Mouse (Mus musculus): ENCODE results near the gene Dcdc2b. TPM values are rescaled to one million over a fixed set of nuclear protein-coding genes. Genes with fewer than 3 reads are reported as not detected.
A peak's percentile ranks its signal among the peaks of the same experiment; 100 is the strongest.

Dcdc2b gene
- polyA plus RNA-seq, 1 experiment from 2014 or later: 0.31 TPM

DNA sequence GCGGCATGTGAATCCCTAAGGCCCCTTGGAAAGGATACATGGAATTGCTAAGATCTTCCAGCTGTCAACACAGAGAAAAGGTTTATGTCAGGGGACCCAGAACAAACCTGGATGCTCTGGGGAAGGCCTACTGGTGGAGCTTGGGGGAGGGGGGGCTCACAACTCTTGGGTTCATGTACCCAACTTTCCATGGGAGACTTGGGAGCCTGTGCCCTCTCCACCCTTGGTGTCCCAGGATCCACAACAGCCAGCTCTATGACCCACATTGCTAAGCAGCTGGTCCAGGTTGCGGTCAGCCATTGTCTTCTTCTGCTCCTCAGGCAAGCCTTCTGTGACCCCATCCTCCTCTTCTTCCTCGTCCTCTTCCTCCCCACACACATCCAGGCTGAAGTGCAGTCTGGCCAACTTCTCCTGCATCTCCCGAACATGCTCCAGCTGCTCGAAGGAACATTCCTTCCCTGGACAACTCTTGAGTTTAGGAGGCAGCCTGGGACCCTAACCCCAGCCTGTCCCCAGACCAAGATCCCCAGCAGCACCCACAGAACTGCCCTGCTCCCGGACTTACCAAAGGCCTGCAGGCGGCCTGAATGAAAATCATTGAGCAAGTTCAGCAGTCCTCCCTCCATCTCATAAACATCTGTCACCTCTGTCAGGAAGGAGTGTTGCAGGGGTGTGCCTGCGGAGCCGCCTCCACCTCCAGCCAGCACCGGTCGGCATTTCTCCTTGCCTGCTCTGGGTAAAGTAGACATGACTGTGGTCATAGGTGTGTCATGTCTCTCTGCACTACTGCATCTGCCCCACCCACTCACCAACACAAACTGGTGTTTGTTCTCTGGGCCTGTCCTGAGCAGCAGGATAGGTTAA is 6.6 kb upstream of the Dcdc2b start:
- H3K9me3 ChIP-seq (replicated peaks): no peaks in the 10 kb centered on the region
- H3K4me3 ChIP-seq (replicated peaks): no peak overlapping the region
- H3K27me3 ChIP-seq: no peaks in the 10 kb centered on the region
- peaks cover 61% of the 10 kb centered on the region for H3K4me1 ChIP-seq (replicated peaks)
- WGBS (ENCODE audit: insufficient replicate concordance): 76% methylated on average over 11 of the region's 11 CpGs
- no peak overlapping the region for H3K9ac ChIP-seq
- no peak for ATAC-seq (ENCODE audit: low read depth)
- H3K4me2 ChIP-seq: no peak overlapping the region
- H3K27ac ChIP-seq: peak overlapping the region; percentile 32; the same call in 1 of the 2 replicates
- no peak for DNase-seq
- H3K36me3 ChIP-seq: peaks cover 16% of the 10 kb centered on the region

DNA sequence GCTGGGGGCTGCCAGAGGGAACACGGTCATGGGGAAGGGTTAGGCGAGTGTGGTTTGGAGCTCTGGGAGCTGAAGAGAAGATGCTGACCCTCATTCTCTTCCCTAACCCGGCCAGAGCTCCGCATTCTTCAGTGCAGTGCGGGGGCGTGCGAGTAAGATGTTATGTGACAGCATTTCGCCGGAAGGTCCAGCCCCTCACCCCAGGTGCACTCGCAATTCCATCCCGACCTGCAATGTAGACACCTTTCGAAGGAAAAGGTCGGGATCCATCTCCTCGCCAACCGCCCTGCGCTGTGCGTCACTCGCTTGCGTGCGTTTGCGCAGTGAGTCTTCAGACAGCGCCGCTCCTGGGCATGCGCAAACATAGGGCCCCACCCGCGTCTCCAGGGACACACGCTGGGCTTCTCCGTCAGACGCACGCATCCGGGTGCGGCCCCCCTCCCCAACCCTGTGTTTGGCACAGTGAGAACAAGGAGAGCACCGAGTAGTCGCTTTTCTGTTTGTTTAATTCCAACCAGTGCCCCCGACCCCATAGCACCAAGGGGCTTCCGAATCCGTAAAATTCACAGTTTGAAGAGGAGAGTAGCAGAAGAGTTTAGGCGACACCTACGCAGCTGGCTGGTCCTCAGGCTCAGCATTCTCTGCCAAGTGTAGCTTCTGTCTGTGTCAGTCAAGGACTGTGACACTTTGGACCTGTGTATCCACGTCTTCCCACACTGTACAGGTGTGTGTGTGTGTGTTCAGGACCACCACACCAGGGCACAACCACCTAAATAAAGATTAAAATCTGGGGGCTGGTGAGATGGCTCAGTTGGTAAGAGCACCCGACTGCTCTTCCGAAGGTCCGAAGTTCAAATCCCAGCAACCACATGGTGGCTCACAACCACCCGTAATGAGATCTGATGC is 5.0 kb upstream of the Dcdc2b start, which contains the start of gene Iqcc:
Gene Iqcc (minus strand): TSS at position 314 of the 906 bp plus-strand sequence.
- Histone ChIP-seq H3K27me3 (no peaks in the 10 kb centered on the region), H3K27ac (peak within 1 kb of the TSS; percentile 81), H3K9ac (peak within 1 kb of the TSS; percentile 89), H3K36me3 (peaks cover 16% of the 10 kb centered on the region), H3K9me3 (replicated peaks) (no peaks in the 10 kb centered on the region), H3K4me1 (replicated peaks) (peaks cover 46% of the 10 kb centered on the region), H3K4me3 (replicated peaks) (peak within 1 kb of the TSS; percentile 71), H3K4me2 (peak within 1 kb of the TSS; percentile 89)
- ATAC-seq (ENCODE audit: low read depth) (peak; percentile 90), DNase-seq (peak; percentile 90)
- 3% methylated on average over 44 of the region's 44 CpGs for WGBS (ENCODE audit: insufficient replicate concordance)

DNA sequence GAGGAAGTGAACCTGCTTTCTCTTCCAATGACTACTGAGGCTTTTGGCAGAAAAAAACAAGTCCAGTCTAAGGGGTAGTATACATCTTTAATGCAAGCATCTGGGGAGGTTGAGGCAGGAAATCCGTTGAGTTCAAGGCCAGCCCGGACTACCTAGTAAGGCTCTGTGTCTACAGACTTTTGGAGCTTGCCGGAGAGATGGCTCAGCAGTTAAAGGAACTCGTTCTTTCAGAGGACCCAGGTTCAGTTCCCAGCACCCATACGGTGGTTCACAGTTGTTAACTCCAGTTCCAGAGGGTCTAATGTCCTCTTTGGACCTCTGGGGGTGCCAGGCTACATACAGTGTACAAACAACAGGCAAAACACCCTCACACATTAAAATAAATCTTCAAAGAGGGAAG is 4.0 kb upstream of the Dcdc2b start:
- no peak for ATAC-seq (ENCODE audit: low read depth)
- 87% methylated on average over 5 of the region's 5 CpGs for whole genome bisulfite sequencing (ENCODE audit: insufficient replicate concordance)
- H3K4me3 ChIP-seq (replicated peaks): peak overlapping the region; percentile 71

DNA sequence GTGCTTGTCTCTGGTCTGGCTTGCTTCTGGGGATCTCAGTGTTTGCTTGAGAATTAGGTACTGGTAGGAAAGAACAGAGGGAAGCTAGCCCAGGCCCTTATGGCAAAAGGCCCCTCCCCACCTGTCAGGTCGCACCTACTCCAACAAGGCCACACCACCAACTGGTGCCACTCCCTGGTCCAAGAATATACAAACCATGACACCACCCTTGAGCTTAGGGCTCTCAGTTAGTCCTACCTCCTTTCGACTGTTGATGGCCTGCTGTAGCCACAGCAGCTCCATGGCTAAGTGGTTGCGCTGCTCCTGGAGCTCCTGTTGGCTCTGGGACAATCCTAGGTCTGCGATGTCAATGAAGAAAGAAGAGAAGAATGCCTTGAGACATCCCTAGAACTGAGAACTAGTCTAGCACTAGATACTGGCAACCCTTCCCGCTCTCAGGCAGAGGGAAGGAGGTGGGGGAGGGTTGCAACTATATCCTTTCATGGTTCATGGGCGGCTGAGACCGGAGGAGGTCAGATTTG is 3.1 kb upstream of the Dcdc2b start:
- Histone ChIP-seq H3K9me3 (replicated peaks) (no peaks in the 10 kb centered on the region), H3K27ac (no peak overlapping the region), H3K4me3 (replicated peaks) (0 out of 2 replicates have a peak overlapping the region, but pooled peaks have one; percentile 71), H3K4me1 (replicated peaks) (peaks cover 28% of the 10 kb centered on the region), H3K36me3 (peaks cover 16% of the 10 kb centered on the region), H3K4me2 (0 out of 2 replicates have a peak overlapping the region, but pooled peaks have one; percentile 89), H3K9ac (no peak overlapping the region), H3K27me3 (no peaks in the 10 kb centered on the region)
- DNase-seq (no peak), ATAC-seq (ENCODE audit: low read depth) (no peak)
- 87% methylated on average over 7 of the region's 7 CpGs for WGBS (ENCODE audit: insufficient replicate concordance)

More for the DNA sequence above, 4.0 kb upstream of the Dcdc2b start:
- Histone ChIP-seq H3K9ac (peak overlapping the region; percentile 89), H3K4me2 (peak overlapping the region; percentile 89), H3K27ac (no peak overlapping the region), H3K36me3 (peaks cover 16% of the 10 kb centered on the region), H3K27me3 (no peaks in the 10 kb centered on the region), H3K4me1 (replicated peaks) (peaks cover 36% of the 10 kb centered on the region), H3K9me3 (replicated peaks) (no peaks in the 10 kb centered on the region)
- no peak for DNase-seq

DNA sequence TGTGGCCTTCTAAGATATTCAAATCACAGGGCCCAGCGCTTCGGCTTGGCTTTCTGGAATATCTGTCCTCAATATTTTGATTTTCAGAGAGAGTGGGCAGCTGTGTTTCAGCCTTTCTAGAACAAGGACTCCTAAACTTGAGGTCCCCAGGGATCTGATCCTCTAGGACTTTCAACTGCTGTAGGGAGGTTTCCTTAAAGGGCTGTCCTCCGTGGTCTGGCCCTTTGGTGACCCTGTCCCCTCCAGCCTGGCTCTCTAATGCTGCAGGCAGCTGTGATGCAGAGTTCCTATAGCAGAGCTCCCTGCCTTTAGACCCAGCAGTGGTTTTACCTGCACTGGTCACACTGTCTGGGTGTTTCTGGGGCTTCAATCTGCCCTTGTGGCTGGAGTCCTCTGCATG is 2.6 kb upstream of the Dcdc2b start:
- no peak for ATAC-seq (ENCODE audit: low read depth)
- Histone ChIP-seq H3K27ac (no peak overlapping the region), H3K4me1 (replicated peaks) (peaks cover 27% of the 10 kb centered on the region), H3K4me3 (replicated peaks) (no peak overlapping the region), H3K36me3 (peaks cover 16% of the 10 kb centered on the region), H3K9ac (no peak overlapping the region), H3K27me3 (no peaks in the 10 kb centered on the region), H3K4me2 (no peak overlapping the region), H3K9me3 (replicated peaks) (no peaks in the 10 kb centered on the region)
- no peak for DNase-seq
- whole genome bisulfite sequencing (ENCODE audit: insufficient replicate concordance): 81% methylated on average over 3 of the region's 3 CpGs

DNA sequence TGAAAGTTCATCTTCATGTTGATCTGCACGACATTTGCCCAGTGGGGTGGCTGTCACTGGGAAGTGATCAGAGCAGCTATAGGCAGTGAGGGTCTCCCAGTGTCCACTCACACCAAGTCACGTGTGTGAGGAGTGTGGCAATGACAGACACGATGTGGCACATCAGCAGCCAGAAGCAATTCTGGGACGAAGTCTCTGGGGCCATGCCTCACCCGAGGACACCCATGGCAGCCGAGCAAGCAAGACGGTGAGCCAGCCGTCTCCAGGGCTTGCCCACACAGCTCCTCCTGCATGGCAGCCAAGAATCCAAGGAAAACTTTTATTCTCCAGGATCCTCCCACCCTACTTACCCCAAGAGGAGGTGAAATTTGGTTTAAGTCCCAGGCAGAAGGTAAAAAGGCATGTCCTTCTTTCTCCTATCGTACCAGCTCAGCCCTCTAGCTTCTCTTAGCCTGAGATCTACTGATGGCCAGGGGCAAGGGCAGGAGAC is 1.8 kb upstream of the Dcdc2b start:
- Histone ChIP-seq H3K4me3 (replicated peaks) (no peak overlapping the region), H3K27ac (no peak overlapping the region), H3K4me2 (no peak overlapping the region), H3K9me3 (replicated peaks) (no peaks in the 10 kb centered on the region), H3K27me3 (no peaks in the 10 kb centered on the region), H3K36me3 (peaks cover 16% of the 10 kb centered on the region), H3K4me1 (replicated peaks) (peaks cover 21% of the 10 kb centered on the region), H3K9ac (no peak overlapping the region)
- ATAC-seq (ENCODE audit: low read depth): no peak
- WGBS (ENCODE audit: insufficient replicate concordance): 80% methylated on average over 9 of the region's 9 CpGs
- DNase-seq: no peak

DNA sequence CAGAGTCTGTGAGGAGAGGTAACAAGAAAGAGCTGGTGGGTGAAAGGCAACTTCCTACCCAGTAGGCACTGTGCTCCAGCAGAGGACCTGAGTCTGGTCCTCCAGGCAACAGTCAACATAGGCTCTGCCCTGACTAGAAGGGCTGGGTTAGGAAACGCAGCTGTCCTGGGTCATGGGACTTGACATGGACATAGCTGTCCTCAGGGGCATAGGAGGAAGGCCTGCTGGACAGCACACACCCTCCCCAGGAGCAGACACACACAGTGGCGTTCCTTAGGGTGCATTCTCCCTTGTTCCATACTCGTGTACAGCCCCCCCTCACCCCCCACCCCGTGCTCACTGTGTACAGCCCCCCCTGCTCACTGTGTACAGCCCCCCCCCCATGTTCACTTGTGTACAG is 3.6 kb downstream of the Dcdc2b start:
- no peak for ATAC-seq (ENCODE audit: low read depth)
- Histone ChIP-seq H3K9me3 (replicated peaks) (no peaks in the 10 kb centered on the region), H3K4me1 (replicated peaks) (peaks cover 18% of the 10 kb centered on the region), H3K27me3 (no peaks in the 10 kb centered on the region), H3K4me3 (replicated peaks) (no peak overlapping the region), H3K9ac (no peak overlapping the region), H3K4me2 (no peak overlapping the region), H3K27ac (no peak overlapping the region), H3K36me3 (peaks cover 43% of the 10 kb centered on the region)
- DNase-seq: no peak
- 67% methylated on average over 4 of the region's 4 CpGs for WGBS (ENCODE audit: insufficient replicate concordance)

DNA sequence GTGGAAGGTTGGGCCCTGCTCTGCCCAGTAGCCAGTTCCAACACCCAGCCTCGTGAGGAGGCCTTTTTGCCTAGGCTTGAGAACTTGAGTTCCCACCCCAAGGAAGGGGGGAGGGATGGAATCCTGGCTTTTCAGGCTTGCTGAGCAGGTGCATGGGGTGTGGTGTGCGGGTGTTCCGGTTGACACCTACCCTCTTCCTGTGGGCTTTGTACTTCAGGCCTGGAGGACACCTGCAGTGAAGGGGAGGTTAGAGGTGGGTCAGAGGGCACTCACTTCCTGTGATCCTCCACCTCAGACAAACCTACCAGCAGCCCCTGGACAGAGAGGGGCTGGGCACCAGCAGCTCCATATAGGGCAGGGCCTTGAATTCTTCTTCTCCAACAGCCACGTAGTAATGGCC is 4.0 kb downstream of the Dcdc2b start:
- Histone ChIP-seq H3K4me1 (replicated peaks) (peaks cover 18% of the 10 kb centered on the region), H3K4me3 (replicated peaks) (no peak overlapping the region), H3K27me3 (no peaks in the 10 kb centered on the region), H3K36me3 (peaks cover 46% of the 10 kb centered on the region), H3K4me2 (no peak overlapping the region), H3K9me3 (replicated peaks) (no peaks in the 10 kb centered on the region), H3K27ac (no peak overlapping the region), H3K9ac (no peak overlapping the region)
- ATAC-seq (ENCODE audit: low read depth) (no peak), DNase-seq (no peak)
- 80% methylated on average over 4 of the region's 4 CpGs for WGBS (ENCODE audit: insufficient replicate concordance)

DNA sequence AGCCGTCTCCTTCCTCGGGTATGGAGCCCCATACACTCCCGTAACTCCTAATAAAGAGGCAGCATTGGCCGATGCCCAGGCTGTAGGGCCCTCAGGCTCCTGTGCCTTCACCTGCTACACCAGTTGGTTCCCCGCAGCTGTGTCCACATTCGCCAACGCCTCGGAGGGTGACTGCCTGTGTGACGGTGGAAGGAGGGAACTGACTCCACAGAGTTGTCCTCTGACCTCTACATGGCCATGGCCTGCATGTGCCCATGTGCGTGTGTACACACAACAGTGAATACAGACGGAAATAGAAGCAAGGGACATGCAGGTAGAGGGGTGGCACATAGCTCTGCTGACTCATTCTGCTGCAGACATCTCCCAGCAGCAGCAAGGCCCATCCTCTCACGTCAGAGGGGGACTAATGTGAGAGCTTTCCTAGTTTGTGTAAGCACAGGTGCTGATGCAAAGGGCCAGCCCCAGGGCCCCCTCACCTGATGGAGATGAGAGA is 4.9 kb downstream of the Dcdc2b start:
- no peak for ATAC-seq (ENCODE audit: low read depth)
- H3K4me1 ChIP-seq (replicated peaks): peaks cover 18% of the 10 kb centered on the region
- H3K36me3 ChIP-seq: peaks cover 55% of the 10 kb centered on the region
- 72% methylated on average over 12 of the region's 12 CpGs for WGBS (ENCODE audit: insufficient replicate concordance)
- no peak overlapping the region for H3K4me3 ChIP-seq (replicated peaks)
- no peak overlapping the region for H3K9ac ChIP-seq
- peak overlapping the region; percentile 47; the same call in 1 of the 2 replicates for H3K27ac ChIP-seq
- H3K9me3 ChIP-seq (replicated peaks): no peaks in the 10 kb centered on the region
- no peak overlapping the region for H3K4me2 ChIP-seq
- H3K27me3 ChIP-seq: no peaks in the 10 kb centered on the region
- no peak for DNase-seq

DNA sequence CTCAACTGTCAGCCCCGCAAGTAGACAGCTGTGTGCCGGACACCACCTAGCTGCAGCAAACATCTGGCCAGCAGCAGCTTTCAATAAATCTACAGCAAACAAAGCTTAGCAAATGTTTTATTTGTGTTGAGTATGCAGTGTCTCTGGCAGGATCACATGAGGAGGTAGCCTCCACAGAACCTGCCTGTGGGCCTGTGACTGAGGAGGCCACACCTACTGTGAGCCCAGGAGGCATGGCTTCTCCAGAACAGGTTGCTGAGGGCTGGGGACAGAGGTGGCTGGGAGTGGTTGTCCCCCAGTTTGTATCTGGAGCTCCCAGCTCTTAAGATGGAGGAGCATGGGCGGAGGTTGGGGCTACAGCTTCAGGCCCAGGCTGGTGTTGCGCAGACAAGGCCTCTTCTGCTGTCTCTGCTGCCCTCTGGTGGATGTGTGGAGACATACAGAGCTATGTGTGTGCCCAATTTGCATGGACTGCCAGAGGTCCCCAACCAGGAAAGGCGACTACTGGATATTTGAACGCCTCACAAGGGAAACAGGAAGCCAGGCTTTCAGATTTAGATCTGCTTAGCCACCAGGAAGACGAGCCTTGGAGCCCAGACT is 5.5 kb downstream of the Dcdc2b start:
- Histone ChIP-seq H3K4me3 (replicated peaks) (no peak overlapping the region), H3K36me3 (peaks cover 61% of the 10 kb centered on the region), H3K27ac (peak overlapping the region; percentile 73), H3K4me1 (replicated peaks) (peaks cover 22% of the 10 kb centered on the region), H3K4me2 (no peak overlapping the region), H3K9me3 (replicated peaks) (no peaks in the 10 kb centered on the region), H3K27me3 (no peaks in the 10 kb centered on the region), H3K9ac (peak overlapping the region; percentile 11; the same call in 1 of the 2 replicates)
- WGBS (ENCODE audit: insufficient replicate concordance): 35% methylated on average over 7 of the region's 7 CpGs
- peak; percentile 94 for ATAC-seq (ENCODE audit: low read depth)
- peak; percentile 75 for DNase-seq

Data from liver, embryonic 13.5 days (tissue).